Comparison of ENCODE assay signal across 15 mouse cellular contexts in genomic region chr14:57090001-57090400, GRCm38 (mm10). TPM values are rescaled to one million over a fixed set of nuclear protein-coding genes. Genes with fewer than 3 reads are reported as not detected.
"Had no signal": no experiment of that assay in that cellular context is flagged by ENCODE, and none has a peak within 500 bp of the region (broad histone marks: within the 10 kb centered on the region; RNA-seq: fewer than 3 reads in every experiment).

No protein-coding gene starts in this region.

- H3K4me2 ChIP-seq: hindbrain, embryonic 14.5 days; limb, embryonic 15.5 days; lung, embryonic 15.5 days; midbrain, embryonic 12.5 days had no signal

- ATAC-seq: midbrain, embryonic 16.5 days had no signal

- H3K9ac ChIP-seq: hindbrain, embryonic 14.5 days; limb, embryonic 15.5 days; lung, embryonic 15.5 days; midbrain, embryonic 12.5 days had no signal

- H3K27me3 ChIP-seq: limb, embryonic 15.5 days; lung, embryonic 15.5 days had no signal

- H3K9me3 ChIP-seq: limb, embryonic 15.5 days; lung, embryonic 15.5 days; midbrain, embryonic 12.5 days had no signal

- H3K36me3 ChIP-seq: limb, embryonic 15.5 days; lung, embryonic 15.5 days; midbrain, embryonic 12.5 days had no signal

- H3K4me1 ChIP-seq: limb, embryonic 15.5 days; midbrain, embryonic 12.5 days had no signal

- H3K27ac ChIP-seq: hindbrain, embryonic 14.5 days; limb, embryonic 15.5 days; lung, embryonic 15.5 days; midbrain, embryonic 12.5 days had no signal

- DNase-seq: kidney, adult 11 months; kidney, postnatal 10 days; lung, postnatal 14 days; right cerebral cortex, postnatal 14 days; thymus, adult 18-20 months; thymus, postnatal 14 days had no signal

- H3K4me3 ChIP-seq: limb, embryonic 15.5 days; lung, embryonic 15.5 days; midbrain, embryonic 12.5 days had no signal

RNA-seq across cellular contexts. Expression of gene Gjb2, which starts 14.5 kb away (rescaled TPM):
- total RNA-seq: megakaryocyte-erythroid progenitor cell, adult 5-6 weeks had no signal

RNA-seq across cellular contexts. Expression of gene Gm4491, which starts 25.7 kb away (rescaled TPM):
- total RNA-seq: megakaryocyte-erythroid progenitor cell, adult 5-6 weeks had no signal
- polyA plus RNA-seq: hindbrain, embryonic 14.5 days; large intestine, adult 2 months; limb, embryonic 11.5 days; lung, embryonic 15.5 days; midbrain, embryonic 12.5 days; midbrain, embryonic 16.5 days; neural tube, embryonic 14.5 days had no signal

RNA-seq across cellular contexts. Expression of gene Gja3, which starts 32.1 kb away (rescaled TPM):
- total RNA-seq: megakaryocyte-erythroid progenitor cell, adult 5-6 weeks had no signal
- polyA plus RNA-seq: large intestine, adult 2 months; neural tube, embryonic 14.5 days had no signal

RNA-seq across cellular contexts. Expression of gene Gjb6, which starts 43.4 kb away (rescaled TPM):
- total RNA-seq: megakaryocyte-erythroid progenitor cell, adult 5-6 weeks had no signal
- polyA plus RNA-seq: large intestine, adult 2 months had no signal
